Mouse (Mus musculus) kidney, embryonic 16.5 days (tissue): ENCODE data around the gene Arhgap30. TPM values are rescaled to one million over a fixed set of nuclear protein-coding genes. Genes with fewer than 3 reads are reported as not detected.

Source experiments
- ATAC-seq: fragments of 200-750 bp; cut with Nextera tagmentation; 2 replicates; pipeline ENCODE4 v1.8.0; 2017; ENCODE audit warnings: moderate TSS enrichment; ENCODE audit not compliant: low FRiP score, low TSS enrichment
- H3K27ac ChIP-seq: fragments of 300-500 bp; sonication (generic); 2 replicates; pipeline ENCODE4 v1.5.1; 2014; ENCODE audit warnings: low read length
- H3K27me3 ChIP-seq: fragments of 300-500 bp; sonication (generic); 2 replicates; pipeline ENCODE4 v1.6.1; 2014; ENCODE audit warnings: low read length, control low read depth, mixed read lengths; ENCODE audit not compliant: insufficient read depth
- H3K36me3 ChIP-seq: fragments of 300-500 bp; sonication (generic); 2 replicates; pipeline ENCODE4 v1.6.1; 2014; ENCODE audit warnings: low read length, control low read depth, mixed read lengths; ENCODE audit not compliant: insufficient read depth
- H3K4me1 ChIP-seq: fragments of 300-500 bp; sonication (generic); 2 replicates; pipeline ENCODE4 v1.6.1; 2014; ENCODE audit warnings: low read length, control low read depth, mixed read lengths; ENCODE audit not compliant: insufficient read depth
- H3K4me2 ChIP-seq: fragments of 300-500 bp; sonication (generic); replicated peaks from 2 replicates; pipeline ENCODE4 v1.6.1; 2014; ENCODE audit warnings: low read depth, low read length
- H3K4me3 ChIP-seq: fragments of 300-500 bp; sonication (generic); 2 replicates; pipeline ENCODE4 v1.5.1; 2014; ENCODE audit warnings: mild to moderate bottlenecking, low read length
- H3K9ac ChIP-seq: fragments of 300-500 bp; sonication (generic); replicated peaks from 2 replicates; pipeline ENCODE4 v1.6.1; 2014; ENCODE audit warnings: low read length
- H3K9me3 ChIP-seq: fragments of 300-500 bp; sonication (generic); 2 replicates; pipeline ENCODE4 v1.6.1; 2016; ENCODE audit warnings: low read length, control low read depth
- WGBS: fragments of 180-500 bp; shearing (Covaris S2); extraction: QIAGEN DNeasy Blood & Tissue Kit; methylation state at CpG from one replicate; pipeline ENCODE4 v1.1.7; 2014; 5-methylcytosine and 5-hydroxymethylcytosine counted together
- polyA plus RNA-seq: library from polyadenylated mRNA; unstranded; fragments of >200 nt; fragmentation: Nextera tagmentation; extraction: Ambion mirVana; gene quantifications from 2 replicates; pipeline ENCODE4 v1.2.1, GENCODE M21; 2015

Arhgap30 gene
- polyA plus RNA-seq, 1 experiment from 2014 or later: 1.6 TPM

- H3K9ac ChIP-seq: no peak overlapping the region
- no peak overlapping the region for H3K4me3 ChIP-seq
- H3K4me2 ChIP-seq: no peak overlapping the region
- peaks cover 14% of the 10 kb centered on the region for H3K4me1 ChIP-seq
- H3K9me3 ChIP-seq: no peaks in the 10 kb centered on the region
- no peaks in the 10 kb centered on the region for H3K36me3 ChIP-seq
- H3K27me3 ChIP-seq: no peaks in the 10 kb centered on the region
- no peak overlapping the region for H3K27ac ChIP-seq
- WGBS: 6% methylated on average over 2 of the region's 4 CpGs
- ATAC-seq: no peak
These were observed 14.8 kb upstream of the Arhgap30 start for GRCm38 (mm10) chr1:171373946-171374345.

- WGBS: 47% methylated on average over 9 of the region's 9 CpGs
- H3K27me3 ChIP-seq: peaks cover 3% of the 10 kb centered on the region; the same call in 1 of the 2 replicates
- peak; percentile 46; the same call in 1 of the 2 replicates for ATAC-seq
- no peaks in the 10 kb centered on the region for H3K9me3 ChIP-seq
- no peak overlapping the region for H3K27ac ChIP-seq
- no peaks in the 10 kb centered on the region for H3K36me3 ChIP-seq
- no peak overlapping the region for H3K9ac ChIP-seq
- H3K4me1 ChIP-seq: peaks cover 21% of the 10 kb centered on the region
- no peak overlapping the region for H3K4me2 ChIP-seq
- H3K4me3 ChIP-seq: no peak overlapping the region
These were observed 13.1 kb upstream of the Arhgap30 start for GRCm38 (mm10) chr1:171375646-171376097.

DNA sequence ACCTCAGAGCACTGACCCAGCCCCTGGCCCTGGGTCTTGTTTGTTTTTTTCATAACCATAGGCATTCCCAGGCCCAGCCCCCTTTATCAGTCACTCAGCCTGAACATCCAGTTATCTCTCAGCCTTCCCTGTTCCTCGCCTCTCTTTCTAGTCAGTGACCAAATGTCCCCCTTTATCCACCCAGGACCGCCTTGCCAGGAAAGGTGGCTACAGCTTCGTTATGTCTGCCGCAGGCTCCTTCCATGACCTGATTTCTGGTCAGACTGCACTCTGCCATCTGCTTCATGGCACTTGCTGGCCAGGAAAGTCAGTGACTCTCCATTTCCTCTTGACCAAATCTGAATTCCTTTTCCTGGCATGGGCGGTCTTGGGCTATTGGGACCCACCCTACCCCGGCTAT lies 10.5 kb upstream of the Arhgap30 start:
- Histone ChIP-seq H3K4me2 (no peak overlapping the region), H3K4me3 (no peak overlapping the region), H3K9me3 (no peaks in the 10 kb centered on the region), H3K36me3 (no peaks in the 10 kb centered on the region), H3K9ac (no peak overlapping the region), H3K27ac (no peak overlapping the region), H3K4me1 (peaks cover 21% of the 10 kb centered on the region), H3K27me3 (peaks cover 3% of the 10 kb centered on the region; the same call in 1 of the 2 replicates)
- WGBS: 84% methylated on average over 6 of the region's 6 CpGs
- no peak for ATAC-seq

DNA sequence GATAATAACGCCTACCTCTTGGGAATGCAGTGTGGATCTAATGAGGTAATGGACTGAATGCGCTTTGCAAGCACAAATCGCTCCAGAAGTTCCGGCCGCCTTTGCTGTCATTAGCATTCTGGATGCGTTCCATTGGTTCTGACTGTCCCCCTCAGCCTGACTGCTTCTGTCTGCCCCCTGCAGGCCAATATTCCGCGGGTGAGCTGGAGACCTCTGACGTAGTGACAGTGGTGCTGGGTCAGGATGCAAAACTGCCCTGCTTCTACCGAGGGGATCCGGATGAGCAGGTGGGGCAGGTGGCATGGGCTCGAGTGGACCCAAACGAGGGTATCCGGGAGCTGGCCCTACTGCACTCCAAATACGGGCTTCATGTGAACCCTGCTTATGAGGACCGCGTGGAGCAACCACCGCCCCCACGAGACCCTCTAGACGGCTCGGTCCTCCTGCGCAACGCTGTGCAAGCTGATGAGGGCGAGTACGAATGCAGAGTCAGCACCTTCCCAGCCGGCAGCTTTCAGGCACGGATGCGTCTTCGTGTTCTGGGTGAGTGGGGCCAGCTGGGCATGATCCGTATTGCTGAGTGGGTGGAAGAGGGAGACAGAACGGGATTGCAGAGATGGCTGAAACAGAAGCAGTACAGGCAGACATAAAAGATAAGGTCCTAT lies 8.7 kb upstream of the Arhgap30 start:
- Histone ChIP-seq H3K9ac (peak overlapping the region; percentile 36; the same call in 1 of the 2 replicates), H3K36me3 (no peaks in the 10 kb centered on the region), H3K4me2 (peak overlapping the region; percentile 54), H3K4me1 (peaks cover 13% of the 10 kb centered on the region), H3K27me3 (peaks cover 3% of the 10 kb centered on the region; the same call in 1 of the 2 replicates), H3K4me3 (peak overlapping the region; percentile 28), H3K9me3 (no peaks in the 10 kb centered on the region), H3K27ac (no peak overlapping the region)
- ATAC-seq: peak; percentile 74
- 2% methylated on average over 31 of the region's 31 CpGs for WGBS

- Histone ChIP-seq H3K9me3 (no peaks in the 10 kb centered on the region), H3K4me2 (no peak overlapping the region), H3K4me3 (no peak overlapping the region), H3K27me3 (peaks cover 3% of the 10 kb centered on the region; the same call in 1 of the 2 replicates), H3K36me3 (no peaks in the 10 kb centered on the region), H3K27ac (no peak overlapping the region), H3K9ac (no peak overlapping the region), H3K4me1 (0 out of 2 replicates have a peak, but pooled peaks cover 7% of the 10 kb centered on the region)
- 80% methylated on average over 11 of the region's 11 CpGs for WGBS
- no peak for ATAC-seq
These were observed 6.6 kb upstream of the Arhgap30 start for GRCm38 (mm10) chr1:171382096-171382620.

GRCm38 (mm10) chr1:171384361-171384760 lies 4.4 kb upstream of the Arhgap30 start:
- 0 out of 2 replicates have a peak, but pooled peaks cover 7% of the 10 kb centered on the region for H3K4me1 ChIP-seq
- H3K4me3 ChIP-seq: no peak overlapping the region
- no peak overlapping the region for H3K4me2 ChIP-seq
- H3K36me3 ChIP-seq: no peaks in the 10 kb centered on the region
- H3K27me3 ChIP-seq: peaks cover 3% of the 10 kb centered on the region; the same call in 1 of the 2 replicates
- H3K27ac ChIP-seq: no peak overlapping the region
- ATAC-seq: no peak
- 66% methylated on average over 9 of the region's 9 CpGs for WGBS
- H3K9me3 ChIP-seq: no peaks in the 10 kb centered on the region
- H3K9ac ChIP-seq: no peak overlapping the region

- Histone ChIP-seq H3K9ac (no peak overlapping the region), H3K4me3 (no peak overlapping the region), H3K4me1 (0 out of 2 replicates have a peak, but pooled peaks cover 2% of the 10 kb centered on the region), H3K9me3 (no peaks in the 10 kb centered on the region), H3K36me3 (no peaks in the 10 kb centered on the region), H3K27me3 (peaks cover 2% of the 10 kb centered on the region; the same call in 1 of the 2 replicates), H3K27ac (no peak overlapping the region), H3K4me2 (no peak overlapping the region)
- WGBS: 68% methylated on average over 9 of the region's 9 CpGs
- ATAC-seq: no peak
These were observed 3.6 kb upstream of the Arhgap30 start for GRCm38 (mm10) chr1:171385171-171385570.

GRCm38 (mm10) chr1:171387099-171387498 lies 1.7 kb upstream of the Arhgap30 start:
- H3K27me3 ChIP-seq: no peaks in the 10 kb centered on the region
- H3K4me2 ChIP-seq: no peak overlapping the region
- no peaks in the 10 kb centered on the region for H3K9me3 ChIP-seq
- H3K4me3 ChIP-seq: no peak overlapping the region
- no peak overlapping the region for H3K9ac ChIP-seq
- no peak overlapping the region for H3K27ac ChIP-seq
- 31% methylated on average over 6 of the region's 6 CpGs for WGBS
- H3K36me3 ChIP-seq: no peaks in the 10 kb centered on the region
- peak; percentile 19; the same call in 1 of the 2 replicates for ATAC-seq
- no peaks in the 10 kb centered on the region for H3K4me1 ChIP-seq

- no peak overlapping the region for H3K27ac ChIP-seq
- H3K4me2 ChIP-seq: no peak overlapping the region
- no peaks in the 10 kb centered on the region for H3K9me3 ChIP-seq
- H3K4me1 ChIP-seq: no peaks in the 10 kb centered on the region
- ATAC-seq: no peak
- no peak overlapping the region for H3K9ac ChIP-seq
- no peak overlapping the region for H3K4me3 ChIP-seq
- H3K27me3 ChIP-seq: no peaks in the 10 kb centered on the region
- H3K36me3 ChIP-seq: no peaks in the 10 kb centered on the region
- 70% methylated on average over 4 of the region's 4 CpGs for WGBS
These were observed 1.3 kb downstream of the Arhgap30 start for GRCm38 (mm10) chr1:171390101-171390500.

DNA sequence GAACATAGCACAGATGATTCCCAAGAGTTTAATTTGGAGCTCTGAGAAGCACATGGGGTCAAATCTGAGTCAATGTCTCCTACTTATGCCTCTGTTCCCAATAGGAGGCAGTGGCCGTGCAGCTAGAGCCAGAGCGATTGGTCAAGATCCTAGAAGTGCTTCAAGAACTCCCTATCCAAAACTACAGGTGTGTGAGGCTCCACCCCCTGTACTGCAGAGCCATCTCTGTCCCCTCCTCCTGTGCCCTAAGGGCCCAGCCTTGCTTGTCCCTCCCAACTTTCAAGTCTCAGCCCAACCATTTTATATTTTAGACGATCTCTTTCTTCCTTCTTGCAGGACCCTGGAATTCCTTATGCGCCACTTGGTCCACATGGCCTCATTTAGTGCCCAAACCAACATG lies 13.1 kb downstream of the Arhgap30 start:
- no peaks in the 10 kb centered on the region for H3K4me1 ChIP-seq
- no peak overlapping the region for H3K4me3 ChIP-seq
- no peak for ATAC-seq
- no peak overlapping the region for H3K27ac ChIP-seq
- H3K4me2 ChIP-seq: no peak overlapping the region
- no peaks in the 10 kb centered on the region for H3K36me3 ChIP-seq
- H3K27me3 ChIP-seq: no peaks in the 10 kb centered on the region
- H3K9ac ChIP-seq: no peak overlapping the region
- H3K9me3 ChIP-seq: no peaks in the 10 kb centered on the region
- 77% methylated on average over 4 of the region's 4 CpGs for WGBS
